Mouse (Mus musculus): Measurements from ENCODE around the gene Plek. TPM values are rescaled to one million over a fixed set of nuclear protein-coding genes. Genes with fewer than 3 reads are reported as not detected.
A peak's percentile ranks its signal among the peaks of the same experiment; 100 is the strongest.

Gene Plek
- total and polyA plus RNA-seq, 3 experiments, result 166 to 354 (median 223) TPM

DNA sequence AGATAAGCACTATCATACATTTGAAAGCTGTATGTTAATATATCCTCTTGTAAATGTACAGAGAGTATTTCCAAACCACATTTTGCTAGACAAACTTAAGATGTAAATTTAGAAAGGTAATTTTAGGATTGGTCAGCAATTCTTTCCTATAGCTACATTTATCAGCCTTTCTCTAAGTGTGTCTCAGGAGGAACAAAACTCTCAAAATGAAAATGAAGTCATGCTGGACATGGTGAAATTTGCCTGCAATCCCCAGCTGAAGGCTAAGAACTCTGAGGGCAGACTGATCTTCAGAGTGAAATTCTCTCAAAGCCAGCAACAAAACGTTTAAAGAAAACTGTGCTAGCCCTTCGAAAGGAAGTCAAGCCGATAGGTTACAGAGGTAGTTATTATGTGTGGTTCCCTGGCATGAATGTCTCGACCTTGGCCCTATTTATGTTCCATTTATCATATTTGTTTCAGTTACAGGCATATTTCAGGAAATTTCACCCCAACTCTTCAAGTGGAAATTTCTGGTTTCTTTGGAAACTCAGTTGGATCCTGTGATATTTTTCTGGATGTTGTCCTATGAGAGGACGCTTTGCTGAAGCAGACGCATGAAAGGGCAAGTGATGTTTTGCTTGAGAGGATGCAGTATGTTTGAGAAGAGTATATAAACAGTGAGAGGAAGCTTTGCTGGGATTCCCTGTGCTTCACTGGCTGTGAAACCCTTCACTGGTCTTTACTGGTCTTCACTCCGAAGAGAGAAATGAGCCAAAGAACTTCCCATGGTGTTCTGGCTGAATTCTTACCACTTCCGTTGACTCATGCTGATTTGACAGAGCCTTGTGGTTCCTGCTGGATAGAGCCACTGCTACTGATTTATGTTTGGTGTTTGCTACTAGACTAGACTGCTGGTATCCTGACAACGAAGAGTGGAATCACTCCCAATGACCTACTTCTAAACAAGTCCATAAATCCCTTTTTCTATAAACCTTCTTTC is 51.5 kb downstream of the Plek start (continued):
- TF ChIP-seq TBP (conservative IDR thresholded peaks at IDR 0.05; ENCODE audit: low read depth, low read length), result peak; percentile 69; the same call in 1 of the 2 replicates
- peak; percentile 85 for TF ChIP-seq JUN (IDR thresholded peaks at IDR 0.05; ENCODE audit: insufficient read depth, low read depth, low read length)
- no peak for TF ChIP-seq USF1 (IDR thresholded peaks at IDR 0.05; ENCODE audit: low read depth, low read length)
- TF ChIP-seq TCF12 (IDR thresholded peaks at IDR 0.05; ENCODE audit: low read depth, low read length), result peak; percentile 66
- peak; percentile 64 for TF ChIP-seq SIN3A (IDR thresholded peaks at IDR 0.05; ENCODE audit: low read length)
- peak; percentile 95 for TF ChIP-seq MEF2A (IDR thresholded peaks at IDR 0.05; ENCODE audit: borderline replicate concordance, low read depth, low read length)
- TF ChIP-seq ZMIZ1 (IDR thresholded peaks at IDR 0.05; ENCODE audit: low read depth, low read length), result no peak
- peak; percentile 86 for TF ChIP-seq ETS1 (conservative IDR thresholded peaks at IDR 0.05; ENCODE audit: low read depth, low read length)
- peak; percentile 94 for TF ChIP-seq CHD1 (IDR thresholded peaks at IDR 0.05; ENCODE audit: low read depth, low read length)
- TF ChIP-seq CHD2 (IDR thresholded peaks at IDR 0.05; ENCODE audit: low read length), result 0 out of 2 replicates have a peak, but pooled peaks have one; percentile 22
- no peak for TF ChIP-seq RCOR1 (conservative IDR thresholded peaks at IDR 0.05; ENCODE audit: low read depth, low read length)
- no peak for TF ChIP-seq NRF1 (IDR thresholded peaks at IDR 0.05; ENCODE audit: low read depth, low read length)
- TF ChIP-seq IRF4 (IDR thresholded peaks at IDR 0.05; ENCODE audit: low read depth, low read length), result peak; percentile 87
- TF ChIP-seq ZC3H11A (IDR thresholded peaks at IDR 0.05; ENCODE audit: low read depth, low read length), result no peak

DNA sequence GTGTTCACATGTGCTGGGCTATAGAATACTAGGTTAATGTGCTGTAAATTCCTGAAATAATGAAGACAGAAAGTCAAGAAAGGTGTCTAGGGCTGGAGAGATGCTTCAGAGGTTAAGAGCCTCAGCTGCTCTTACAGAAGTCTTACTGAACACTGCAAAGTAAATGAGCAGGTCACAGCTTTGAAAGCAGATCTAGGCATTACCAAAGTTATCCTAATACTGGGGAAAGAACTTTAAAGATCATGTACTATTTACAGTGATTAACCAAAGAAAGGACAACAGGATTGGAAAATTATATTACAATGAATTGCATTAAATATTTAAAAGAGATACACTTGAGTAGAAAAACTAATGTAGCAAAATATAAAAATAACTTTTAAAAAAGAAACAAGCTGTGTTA is 52.2 kb downstream of the Plek start:
- Histone ChIP-seq H3K4me3 (replicated peaks in 1 of 3; ENCODE audit: low read depth in 2 of 3, low read length in 2 of 3, poor library complexity in 1 of 3) (no peak overlapping the region), H3K4me2 (ENCODE audit: insufficient read depth, low read depth, poor library complexity, severe bottlenecking) (peak overlapping the region; percentile 99), H3K27me3 (replicated peaks) (no peaks in the 10 kb centered on the region), H3K9ac (ENCODE audit: insufficient read depth, low read depth) (peak overlapping the region; percentile 73), H3K36me3 (replicated peaks in 1 of 2; ENCODE audit: control insufficient read depth in 1 of 2, insufficient read depth in 1 of 2, low read length in 1 of 2) (peaks cover 32 to 56% of the 10 kb centered on the region in 2 experiments), H3K4me1 (ENCODE audit: control insufficient read depth in 1 of 2, insufficient read depth in 2 of 2) (peaks cover 22 to 96% of the 10 kb centered on the region in 2 experiments), H3K9me3 (replicated peaks; ENCODE audit: low read length) (no peaks in the 10 kb centered on the region), H3K79me2 (replicated peaks; ENCODE audit: control insufficient read depth, extremely low read depth, insufficient read depth, poor library complexity, severe bottlenecking) (peaks cover 85% of the 10 kb centered on the region), H3K27ac (ENCODE audit: insufficient read depth, low read depth) (peak overlapping the region; percentile 85)
- dilution Hi-C loops (cut with MboI; ENCODE audit: extremely low pct_ligation_motif_present, extremely low pct_unique_long_range_greater_than_20kb, low sequenced_read_pairs) (no loop called here), in situ Hi-C loops (cut with MboI; ENCODE audit: low pct_ligation_motif_present, low pct_unique_long_range_greater_than_20kb, low sequenced_read_pairs) (loop anchor here (5.0 kb wide), 1 partner anchor 33 kb away; no protein-coding TSS in a partner anchor)
- peak; percentile 97 for TF ChIP-seq MXI1 (IDR thresholded peaks at IDR 0.05; ENCODE audit: low read depth, low read length)
- 0 out of 2 replicates have a peak, but pooled peaks have one; percentile 49 for TF ChIP-seq CHD1 (IDR thresholded peaks at IDR 0.05; ENCODE audit: low read depth, low read length)
- no peak for TF ChIP-seq MAZ (IDR thresholded peaks at IDR 0.05; ENCODE audit: low read depth, low read length)
- DNase-seq (ENCODE audit: extremely low read depth), result no peak

All from CH12.LX (cell line).